Mouse (Mus musculus) neural tube, embryonic 11.5 days (tissue): ENCODE results near the gene Gmpr2. TPM values are rescaled to one million over a fixed set of nuclear protein-coding genes. Genes with fewer than 3 reads are reported as not detected.

Source experiments
- ATAC-seq: fragments of 200-750 bp; cut with Nextera tagmentation; 2 replicates; pipeline ENCODE4 v1.8.0; 2017; ENCODE audit warnings: moderate number of reproducible peaks, mild to moderate bottlenecking, moderate TSS enrichment, moderate library complexity; ENCODE audit not compliant: insufficient read depth, low FRiP score, low TSS enrichment
- DNase-seq: peaks from one replicate; pipeline ENCODE4 v3.0.0-alpha.2; 2015; ENCODE audit warnings: low spot score
- H3K27ac ChIP-seq: fragments of 300-500 bp; sonication (generic); 2 replicates; pipeline ENCODE4 v1.5.1; 2014; ENCODE audit warnings: low read depth, mild to moderate bottlenecking, low read length
- H3K27me3 ChIP-seq: fragments of 300-500 bp; sonication (generic); 2 replicates; pipeline ENCODE4 v1.6.1; 2014; ENCODE audit warnings: mild to moderate bottlenecking, low read length, mixed read lengths; ENCODE audit not compliant: control insufficient read depth, insufficient read depth
- H3K36me3 ChIP-seq: fragments of 300-500 bp; sonication (generic); 2 replicates; pipeline ENCODE4 v1.6.1; 2014; ENCODE audit warnings: mild to moderate bottlenecking, low read length, moderate library complexity, mixed read lengths; ENCODE audit not compliant: control insufficient read depth, insufficient read depth
- H3K4me1 ChIP-seq: fragments of 300-500 bp; sonication (generic); 2 replicates; pipeline ENCODE4 v1.6.1; 2014; ENCODE audit warnings: low read length, mixed read lengths; ENCODE audit not compliant: control insufficient read depth, insufficient read depth
- H3K4me2 ChIP-seq: fragments of 300-500 bp; sonication (generic); 2 replicates; pipeline ENCODE4 v1.6.1; 2014; ENCODE audit warnings: low read depth, mild to moderate bottlenecking, moderate library complexity
- H3K4me3 ChIP-seq: fragments of 300-500 bp; sonication (generic); 2 replicates; pipeline ENCODE4 v1.5.1; 2014; ENCODE audit warnings: low read depth, low read length
- H3K9ac ChIP-seq: fragments of 300-500 bp; sonication (generic); 2 replicates; pipeline ENCODE4 v1.6.1; 2014; ENCODE audit warnings: mild to moderate bottlenecking, low read length
- H3K9me3 ChIP-seq: fragments of 300-500 bp; sonication (generic); 2 replicates; pipeline ENCODE4 v1.6.1; 2016; ENCODE audit warnings: low read length; ENCODE audit not compliant: control insufficient read depth
- WGBS: fragments of 180-500 bp; shearing (Covaris S2); extraction: QIAGEN DNeasy Blood & Tissue Kit; methylation state at CpG from one replicate; pipeline ENCODE4 v1.1.7; 2014; 5-methylcytosine and 5-hydroxymethylcytosine counted together
- polyA plus RNA-seq: library from polyadenylated mRNA; unstranded; fragments of >200 nt; fragmentation: Nextera tagmentation; extraction: Ambion mirVana; gene quantifications from 2 replicates; pipeline ENCODE4 v1.2.1, GENCODE M21; 2014

Gene Gmpr2
- polyA plus RNA-seq, 1 experiment from 2014 or later: 53.1 TPM

DNA sequence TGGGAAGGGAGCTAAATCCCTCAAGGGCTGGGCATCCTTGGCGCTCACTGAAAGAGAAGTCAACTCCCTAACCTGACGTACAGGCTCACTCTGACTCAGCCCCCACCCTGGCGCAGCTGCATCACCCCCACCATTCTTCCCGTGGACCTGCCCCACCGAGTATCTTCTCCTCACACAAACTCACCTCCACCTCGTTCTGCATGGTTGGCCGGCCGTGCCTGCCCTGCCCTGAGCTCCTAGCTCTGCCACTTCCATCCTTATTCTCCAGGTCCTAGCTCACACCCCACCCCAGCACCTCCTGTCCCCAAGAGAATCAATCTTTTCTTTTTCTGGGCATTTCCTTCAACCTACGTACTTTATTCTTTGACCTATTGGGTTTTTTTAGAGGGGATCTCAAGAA, 29.4 kb downstream of the Gmpr2 start:
- Histone ChIP-seq H3K4me3 (no peak overlapping the region), H3K4me2 (no peak overlapping the region), H3K36me3 (no peaks in the 10 kb centered on the region), H3K27me3 (no peaks in the 10 kb centered on the region), H3K9me3 (no peaks in the 10 kb centered on the region), H3K9ac (no peak overlapping the region), H3K4me1 (no peaks in the 10 kb centered on the region), H3K27ac (no peak overlapping the region)
- ATAC-seq: no peak
- 77% methylated on average over 9 of the region's 9 CpGs for WGBS
- DNase-seq: no peak

DNA sequence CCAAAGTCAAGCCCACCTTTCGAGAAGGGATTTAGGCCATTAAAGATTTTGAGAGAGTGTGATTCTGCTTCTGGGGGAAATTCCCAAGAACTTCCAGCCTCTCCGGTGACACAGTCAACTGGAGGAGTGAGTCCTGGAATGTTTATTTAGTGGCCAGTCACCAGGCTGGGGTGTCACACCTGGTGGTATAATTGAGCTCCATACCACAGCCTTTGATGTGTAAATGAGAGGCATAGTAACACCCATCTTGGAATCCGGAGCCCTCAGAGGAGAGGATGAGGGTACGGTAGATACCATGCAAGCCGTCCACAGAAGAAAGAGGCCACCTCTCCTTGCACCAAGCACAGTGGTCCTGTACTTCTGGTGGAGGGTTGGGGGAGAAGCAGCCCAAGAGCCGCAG, 31.0 kb downstream of the Gmpr2 start:
- Histone ChIP-seq H3K27me3 (no peaks in the 10 kb centered on the region), H3K4me2 (no peak overlapping the region), H3K27ac (no peak overlapping the region), H3K4me1 (no peaks in the 10 kb centered on the region), H3K9me3 (no peaks in the 10 kb centered on the region), H3K9ac (no peak overlapping the region), H3K36me3 (no peaks in the 10 kb centered on the region), H3K4me3 (no peak overlapping the region)
- DNase-seq: no peak
- no peak for ATAC-seq
- 58% methylated on average over 6 of the region's 6 CpGs for WGBS

DNA sequence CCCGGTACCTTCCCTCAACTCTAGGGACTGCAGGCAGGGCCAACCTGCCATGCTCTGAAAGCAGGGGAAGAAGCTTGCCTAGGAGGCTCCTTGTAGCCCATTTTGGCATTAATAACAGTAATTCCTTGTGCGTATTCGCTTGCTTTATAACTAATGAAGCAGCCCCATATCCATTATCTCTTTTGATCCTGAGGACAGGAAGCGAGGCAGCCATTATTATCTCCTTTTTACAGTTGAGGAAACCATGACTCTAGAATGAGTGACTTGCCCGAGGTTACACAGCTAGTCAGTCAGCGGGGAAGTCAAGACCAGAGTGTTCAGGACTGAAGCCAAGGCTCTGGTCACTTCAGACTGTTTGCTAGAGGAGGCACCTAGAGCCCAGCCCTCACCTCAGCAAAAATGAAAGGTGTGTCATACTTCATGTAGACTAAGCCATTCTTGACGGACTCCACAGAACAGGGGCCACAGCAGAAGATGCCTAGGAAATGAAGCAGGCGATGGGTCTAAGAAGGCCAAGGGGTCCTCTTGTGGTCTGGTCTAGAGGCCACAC, 34.4 kb downstream of the Gmpr2 start:
- DNase-seq (no peak), ATAC-seq (no peak)
- 90% methylated on average over 8 of the region's 8 CpGs for WGBS
- H3K9me3 ChIP-seq: no peaks in the 10 kb centered on the region
- H3K27ac ChIP-seq: no peak overlapping the region
- no peak overlapping the region for H3K4me2 ChIP-seq
- H3K27me3 ChIP-seq: no peaks in the 10 kb centered on the region
- H3K36me3 ChIP-seq: no peaks in the 10 kb centered on the region
- H3K4me1 ChIP-seq: no peaks in the 10 kb centered on the region
- H3K4me3 ChIP-seq: no peak overlapping the region
- no peak overlapping the region for H3K9ac ChIP-seq

DNA sequence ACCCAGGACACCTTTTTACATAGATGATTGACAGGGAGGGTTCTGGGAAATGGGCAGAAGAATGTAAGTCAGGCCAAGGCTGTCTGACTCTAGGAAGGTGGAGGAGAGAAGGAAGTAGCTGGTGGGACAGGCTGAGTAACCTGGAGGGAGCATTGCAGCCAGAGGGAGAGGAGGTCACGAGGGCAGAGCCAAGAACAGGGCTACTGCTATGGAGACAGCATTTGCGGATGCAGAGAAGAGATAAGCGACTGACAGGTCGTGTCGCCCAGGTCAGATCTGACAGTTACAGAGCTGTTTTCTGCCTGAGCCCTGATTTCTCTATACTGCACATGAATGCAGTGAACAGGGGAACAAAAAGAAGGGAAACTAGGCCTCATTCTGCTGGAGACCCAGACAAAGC, 35.7 kb downstream of the Gmpr2 start:
- Histone ChIP-seq H3K9ac (no peak overlapping the region), H3K27ac (no peak overlapping the region), H3K9me3 (no peaks in the 10 kb centered on the region), H3K4me2 (no peak overlapping the region), H3K4me1 (no peaks in the 10 kb centered on the region), H3K36me3 (no peaks in the 10 kb centered on the region), H3K27me3 (peaks cover 4% of the 10 kb centered on the region; the same call in 1 of the 2 replicates), H3K4me3 (no peak overlapping the region)
- DNase-seq (no peak), ATAC-seq (no peak)
- WGBS: 84% methylated on average over 5 of the region's 5 CpGs

DNA sequence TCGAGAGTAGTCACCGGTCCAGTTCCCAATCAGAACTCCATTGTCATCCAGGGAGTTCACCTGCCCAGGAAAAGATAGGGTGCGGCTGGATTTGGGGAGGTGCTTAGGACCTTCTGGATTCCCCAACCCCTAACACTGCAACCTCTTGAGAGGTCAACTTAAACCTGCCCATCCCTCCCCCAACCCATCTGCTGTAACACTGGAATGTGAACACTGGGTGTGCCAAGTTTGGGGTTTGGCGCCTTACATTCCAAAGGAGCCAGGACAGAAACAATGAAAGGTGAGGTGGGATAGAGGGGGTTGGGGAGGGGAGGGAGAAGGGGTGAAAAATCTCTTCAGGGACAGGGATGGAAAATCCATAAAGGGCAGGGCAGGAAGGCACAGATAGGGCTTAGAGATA, 37.8 kb downstream of the Gmpr2 start:
- Histone ChIP-seq H3K4me1 (0 out of 2 replicates have a peak, but pooled peaks cover 3% of the 10 kb centered on the region), H3K27ac (no peak overlapping the region), H3K9me3 (no peaks in the 10 kb centered on the region), H3K4me2 (no peak overlapping the region), H3K27me3 (peaks cover 9% of the 10 kb centered on the region; the same call in 1 of the 2 replicates), H3K9ac (no peak overlapping the region), H3K36me3 (no peaks in the 10 kb centered on the region), H3K4me3 (no peak overlapping the region)
- 87% methylated on average over 4 of the region's 4 CpGs for WGBS
- ATAC-seq (no peak), DNase-seq (no peak)

DNA sequence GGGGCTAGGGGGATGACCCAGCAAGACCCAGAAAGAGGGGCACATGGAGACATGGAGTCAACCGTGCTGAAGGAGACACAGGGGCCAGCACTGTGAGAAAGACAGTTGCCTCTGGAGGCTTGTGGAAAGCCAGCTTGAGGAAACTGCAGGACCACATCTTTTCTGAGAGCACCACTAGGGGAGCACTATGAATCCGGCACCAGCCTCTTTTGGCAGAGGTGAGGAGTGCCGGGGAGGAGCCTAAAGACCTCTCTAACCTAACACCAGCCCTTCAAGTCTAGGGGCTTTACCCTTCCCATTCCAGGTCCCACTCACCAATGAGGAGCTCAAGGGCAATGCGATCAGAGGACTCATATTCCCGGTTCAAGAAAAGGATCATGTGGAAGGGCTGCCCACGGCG, 40.0 kb downstream of the Gmpr2 start:
- H3K4me1 ChIP-seq: 0 out of 2 replicates have a peak, but pooled peaks cover 3% of the 10 kb centered on the region
- H3K27ac ChIP-seq: no peak overlapping the region
- no peak overlapping the region for H3K4me3 ChIP-seq
- ATAC-seq (no peak), DNase-seq (no peak)
- no peak overlapping the region for H3K9ac ChIP-seq
- H3K9me3 ChIP-seq: no peaks in the 10 kb centered on the region
- no peak overlapping the region for H3K4me2 ChIP-seq
- 78% methylated on average over 7 of the region's 7 CpGs for WGBS
- H3K36me3 ChIP-seq: no peaks in the 10 kb centered on the region
- H3K27me3 ChIP-seq: peaks cover 9% of the 10 kb centered on the region; the same call in 1 of the 2 replicates

DNA sequence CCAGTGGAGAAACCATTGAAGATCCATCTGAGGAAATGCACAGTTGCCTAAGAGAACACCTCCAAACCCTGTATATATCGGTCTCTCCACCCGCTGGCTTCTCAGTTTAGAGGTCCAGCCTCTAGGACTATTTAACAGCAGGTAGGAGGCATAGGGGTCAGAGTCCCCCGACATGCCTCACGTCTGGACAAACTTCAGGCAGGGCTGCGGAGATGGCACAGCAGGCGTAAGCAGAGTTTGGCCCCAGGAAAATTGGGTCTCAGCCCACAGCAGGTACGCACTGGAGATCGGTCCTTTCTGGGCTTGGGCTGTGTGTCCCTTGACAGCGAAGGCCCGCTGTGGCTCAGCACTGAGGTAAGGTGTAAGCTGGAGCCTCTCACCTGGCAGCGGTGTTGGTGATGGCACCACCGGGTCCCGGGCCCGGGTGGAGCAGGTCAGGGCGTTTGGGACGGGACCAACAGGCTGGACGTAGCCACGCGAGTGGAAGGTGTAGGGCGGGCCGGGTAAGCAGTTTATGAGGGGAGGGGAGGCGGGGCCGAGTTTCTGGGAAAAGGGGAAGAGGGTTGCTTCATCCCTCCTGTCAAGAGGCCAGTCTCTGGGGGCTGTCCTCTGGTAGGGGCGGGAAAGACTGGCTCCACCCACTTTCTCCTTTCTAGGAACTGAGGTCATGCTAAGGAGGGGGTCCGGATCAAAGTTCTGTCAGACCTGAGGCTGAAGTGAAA, 41.4 kb downstream of the Gmpr2 start:
- Histone ChIP-seq H3K9me3 (no peaks in the 10 kb centered on the region), H3K4me1 (0 out of 2 replicates have a peak, but pooled peaks cover 3% of the 10 kb centered on the region), H3K36me3 (0 out of 2 replicates have a peak, but pooled peaks cover 2% of the 10 kb centered on the region), H3K9ac (no peak overlapping the region; the same call in 1 of the 2 replicates), H3K27me3 (peaks cover 9% of the 10 kb centered on the region; the same call in 1 of the 2 replicates), H3K4me2 (no peak overlapping the region), H3K4me3 (no peak overlapping the region), H3K27ac (no peak overlapping the region)
- no peak for DNase-seq
- 11% methylated on average over 25 of the region's 25 CpGs for WGBS
- no peak for ATAC-seq

DNA sequence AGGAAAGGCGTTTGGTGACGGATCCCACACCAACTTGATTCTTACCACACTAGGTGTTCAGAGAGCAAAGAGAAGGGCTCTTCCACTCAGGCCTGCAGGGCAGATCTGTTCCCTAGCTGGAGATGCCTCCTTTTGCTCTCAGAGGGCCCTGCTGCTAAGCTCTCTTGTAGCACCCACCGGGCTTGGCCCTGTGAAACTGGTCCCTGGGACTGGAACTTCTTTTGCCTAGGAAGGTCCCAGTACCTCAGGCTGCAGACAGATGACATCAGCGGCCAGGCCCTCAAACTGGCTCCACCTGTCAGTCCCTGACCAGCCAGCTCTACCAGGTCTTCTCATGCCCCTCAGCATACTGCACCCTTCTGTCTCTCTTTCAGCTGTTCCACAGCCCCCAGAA, 42.0 kb downstream of the Gmpr2 start, which contains the start of gene Tgm1:
Gene Tgm1 (minus strand): TSS at position 198 of the 394 bp plus-strand sequence.
- Histone ChIP-seq H3K9ac (no peak within 1 kb of the TSS; the same call in 1 of the 2 replicates), H3K4me2 (no peak within 1 kb of the TSS), H3K36me3 (0 out of 2 replicates have a peak, but pooled peaks cover 2% of the 10 kb centered on the region), H3K27ac (no peak within 1 kb of the TSS), H3K4me1 (0 out of 2 replicates have a peak, but pooled peaks cover 3% of the 10 kb centered on the region), H3K9me3 (no peaks in the 10 kb centered on the region), H3K27me3 (peaks cover 9% of the 10 kb centered on the region; the same call in 1 of the 2 replicates), H3K4me3 (no peak within 1 kb of the TSS)
- ATAC-seq (no peak), DNase-seq (no peak)
- 34% methylated on average over 4 of the region's 4 CpGs for WGBS

DNA sequence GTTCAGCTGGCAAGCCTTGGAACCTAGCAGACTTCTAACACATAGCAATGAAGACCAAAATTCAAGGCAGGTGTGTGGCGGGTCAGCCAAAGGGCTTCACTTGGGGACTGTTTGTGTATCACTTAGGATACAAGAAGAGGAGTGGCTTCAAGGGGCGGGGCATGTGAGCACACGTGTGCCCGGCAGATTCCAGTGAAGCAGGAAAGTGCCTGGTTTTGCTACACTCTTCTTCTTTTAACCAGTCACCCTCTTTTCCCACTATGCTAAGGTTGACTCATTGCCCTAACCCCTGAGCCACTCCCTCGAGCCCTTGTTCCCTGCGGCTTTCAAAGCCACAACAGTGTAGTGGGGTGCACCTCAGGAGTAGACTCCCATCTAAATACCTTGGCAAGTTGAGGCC, 43.2 kb downstream of the Gmpr2 start:
- H3K4me1 ChIP-seq: 0 out of 2 replicates have a peak, but pooled peaks cover 3% of the 10 kb centered on the region
- no peak for ATAC-seq

More for the DNA sequence above, 43.2 kb downstream of the Gmpr2 start:
- 0 out of 2 replicates have a peak, but pooled peaks cover 2% of the 10 kb centered on the region for H3K36me3 ChIP-seq
- DNase-seq: no peak
- no peak overlapping the region for H3K4me3 ChIP-seq
- peaks cover 9% of the 10 kb centered on the region; the same call in 1 of the 2 replicates for H3K27me3 ChIP-seq
- 47% methylated on average over 6 of the region's 6 CpGs for whole genome bisulfite sequencing
- H3K9ac ChIP-seq: no peak overlapping the region
- no peak overlapping the region for H3K27ac ChIP-seq
- H3K9me3 ChIP-seq: no peaks in the 10 kb centered on the region
- no peak overlapping the region for H3K4me2 ChIP-seq
